Mouse (Mus musculus): ENCODE results near the gene Bcas1. TPM values are rescaled to one million over a fixed set of nuclear protein-coding genes. Genes with fewer than 3 reads are reported as not detected.
A peak's percentile ranks its signal among the peaks of the same experiment; 100 is the strongest.

The Bcas1 gene
- polyA plus RNA-seq, 1 experiment, result 0.32 TPM

DNA sequence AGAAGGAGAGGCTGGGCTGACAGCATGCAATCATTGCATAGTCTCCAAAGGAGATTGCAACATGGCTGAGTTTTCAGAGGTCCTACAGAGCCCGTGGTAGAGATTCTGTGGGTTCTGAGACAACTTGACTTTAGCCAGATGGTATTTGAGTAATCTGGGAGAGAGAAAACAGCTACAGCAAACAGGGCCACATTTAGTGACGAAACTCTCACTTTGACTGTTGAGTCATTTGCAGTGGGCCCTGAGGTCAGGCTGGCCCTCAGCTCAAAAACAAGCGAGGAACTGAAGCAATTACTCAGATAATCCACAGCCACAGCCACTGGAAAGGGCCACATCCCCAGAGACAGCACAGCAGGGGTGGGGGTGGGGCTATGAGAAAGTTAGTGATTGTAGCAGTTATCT, 105.6 kb downstream of the Bcas1 start:
- WGBS, result 51% methylated on average over 3 of the region's 3 CpGs
- H3K27ac ChIP-seq (ENCODE audit: control insufficient read depth, insufficient read depth, low read length), result no peak overlapping the region

DNA sequence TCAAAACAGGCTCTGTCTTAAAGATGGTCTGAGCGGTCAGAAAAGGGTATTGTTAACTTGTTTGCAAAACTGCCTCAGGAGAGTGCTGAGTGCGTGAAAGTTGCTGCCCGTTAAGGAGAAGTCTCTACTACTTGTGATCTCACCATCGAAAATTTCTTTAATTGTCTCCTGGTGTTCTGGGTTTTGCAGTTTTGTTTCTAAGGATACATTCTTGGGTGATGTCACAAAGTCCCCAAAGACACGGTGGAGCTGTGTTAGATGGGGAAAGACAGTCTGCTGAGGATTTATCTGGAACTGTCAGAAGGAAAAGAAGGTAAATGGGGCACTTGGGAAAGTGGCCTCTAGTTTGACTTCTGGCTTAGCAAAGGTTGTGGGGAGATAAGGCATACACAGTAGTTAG, 106.1 kb downstream of the Bcas1 start:
- Histone ChIP-seq H3K27me3 (ENCODE audit: control insufficient read depth, insufficient read depth, low read length) (no peaks in the 10 kb centered on the region; the same call in 1 of the 2 replicates), H3K4me3 (ENCODE audit: control insufficient read depth, insufficient read depth, low read length) (no peak overlapping the region), H3K27ac (ENCODE audit: control insufficient read depth, insufficient read depth, low read length) (no peak overlapping the region), H3K4me1 (replicated peaks; ENCODE audit: control insufficient read depth, insufficient read depth, low read length) (peaks cover 8% of the 10 kb centered on the region), H3K36me3 (ENCODE audit: control insufficient read depth, insufficient read depth, low read length) (no peaks in the 10 kb centered on the region)
- WGBS, result 82% methylated on average over 5 of the region's 5 CpGs
- TF ChIP-seq CTCF (IDR thresholded peaks at IDR 0.05; ENCODE audit: borderline replicate concordance, control insufficient read depth, extremely low read depth, insufficient read depth, low read length, poor library complexity), result no peak
- TF ChIP-seq POLR2A (IDR thresholded peaks at IDR 0.05; ENCODE audit: control insufficient read depth, extremely low read depth, insufficient read depth, low read length, poor library complexity), result no peak
- no peak for DNase-seq

More for the DNA sequence above, 105.6 kb downstream of the Bcas1 start:
- H3K36me3 ChIP-seq (ENCODE audit: control insufficient read depth, insufficient read depth, low read length), result no peaks in the 10 kb centered on the region
- TF ChIP-seq CTCF (IDR thresholded peaks at IDR 0.05; ENCODE audit: borderline replicate concordance, control insufficient read depth, extremely low read depth, insufficient read depth, low read length, poor library complexity) (no peak), POLR2A (IDR thresholded peaks at IDR 0.05; ENCODE audit: control insufficient read depth, extremely low read depth, insufficient read depth, low read length, poor library complexity) (no peak)
- H3K4me1 ChIP-seq (replicated peaks; ENCODE audit: control insufficient read depth, insufficient read depth, low read length), result peaks cover 8% of the 10 kb centered on the region
- no peak overlapping the region for H3K4me3 ChIP-seq (ENCODE audit: control insufficient read depth, insufficient read depth, low read length)
- no peaks in the 10 kb centered on the region; the same call in 1 of the 2 replicates for H3K27me3 ChIP-seq (ENCODE audit: control insufficient read depth, insufficient read depth, low read length)
- DNase-seq, result no peak

DNA sequence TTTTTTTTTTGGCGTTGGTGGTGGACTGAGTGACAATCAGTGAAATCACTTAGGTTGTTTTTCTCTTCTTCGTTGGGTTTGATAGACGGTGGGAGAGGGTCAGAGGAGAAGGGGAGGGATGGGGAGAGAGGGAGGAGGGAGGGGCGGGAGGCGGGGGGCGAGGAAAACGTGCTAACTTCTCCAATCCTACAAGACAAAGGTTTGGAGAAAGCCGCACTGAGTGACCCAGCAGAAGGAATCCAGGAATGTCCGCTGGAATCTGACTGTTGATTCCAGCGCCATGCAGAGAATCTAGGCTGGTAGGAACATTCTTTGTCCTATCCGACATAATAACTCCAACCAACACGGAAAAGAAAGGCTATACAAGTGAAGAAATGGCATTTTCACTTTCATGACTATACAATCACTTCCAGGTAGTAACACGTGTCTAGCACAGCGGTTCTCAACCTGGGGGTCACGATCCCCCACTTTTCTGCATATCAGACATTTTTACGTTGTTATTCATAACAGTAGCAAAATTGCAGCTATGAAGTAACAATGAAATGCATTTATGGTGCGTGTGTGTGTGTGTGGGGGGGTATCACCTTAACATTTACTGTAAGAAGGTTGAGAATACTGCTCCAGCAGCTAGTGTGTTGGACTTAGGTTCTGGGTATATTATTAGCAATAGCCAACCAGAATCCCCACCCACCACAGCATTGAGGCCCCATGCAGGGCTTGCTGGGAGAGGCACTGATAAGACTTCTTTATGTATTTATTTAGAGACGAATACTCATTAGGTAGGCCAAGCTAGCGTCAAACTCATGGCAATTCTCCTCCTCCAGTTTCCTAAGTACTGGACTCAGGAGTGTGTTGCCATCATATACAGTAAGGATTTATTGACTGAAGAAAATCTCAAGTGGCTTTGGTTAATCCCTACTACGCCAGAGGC, 107.8 kb downstream of the Bcas1 start:
- TF ChIP-seq CTCF (IDR thresholded peaks at IDR 0.05; ENCODE audit: borderline replicate concordance, control insufficient read depth, extremely low read depth, insufficient read depth, low read length, poor library complexity) (no peak), POLR2A (IDR thresholded peaks at IDR 0.05; ENCODE audit: control insufficient read depth, extremely low read depth, insufficient read depth, low read length, poor library complexity) (no peak)
- 37% methylated on average over 20 of the region's 20 CpGs for WGBS
- Histone ChIP-seq H3K4me1 (replicated peaks; ENCODE audit: control insufficient read depth, insufficient read depth, low read length) (peaks cover 8% of the 10 kb centered on the region), H3K27ac (ENCODE audit: control insufficient read depth, insufficient read depth, low read length) (no peak overlapping the region), H3K27me3 (ENCODE audit: control insufficient read depth, insufficient read depth, low read length) (no peaks in the 10 kb centered on the region; the same call in 1 of the 2 replicates), H3K36me3 (ENCODE audit: control insufficient read depth, insufficient read depth, low read length) (no peaks in the 10 kb centered on the region), H3K4me3 (ENCODE audit: control insufficient read depth, insufficient read depth, low read length) (peak overlapping the region; percentile 29)
- DNase-seq, result no peak

DNA sequence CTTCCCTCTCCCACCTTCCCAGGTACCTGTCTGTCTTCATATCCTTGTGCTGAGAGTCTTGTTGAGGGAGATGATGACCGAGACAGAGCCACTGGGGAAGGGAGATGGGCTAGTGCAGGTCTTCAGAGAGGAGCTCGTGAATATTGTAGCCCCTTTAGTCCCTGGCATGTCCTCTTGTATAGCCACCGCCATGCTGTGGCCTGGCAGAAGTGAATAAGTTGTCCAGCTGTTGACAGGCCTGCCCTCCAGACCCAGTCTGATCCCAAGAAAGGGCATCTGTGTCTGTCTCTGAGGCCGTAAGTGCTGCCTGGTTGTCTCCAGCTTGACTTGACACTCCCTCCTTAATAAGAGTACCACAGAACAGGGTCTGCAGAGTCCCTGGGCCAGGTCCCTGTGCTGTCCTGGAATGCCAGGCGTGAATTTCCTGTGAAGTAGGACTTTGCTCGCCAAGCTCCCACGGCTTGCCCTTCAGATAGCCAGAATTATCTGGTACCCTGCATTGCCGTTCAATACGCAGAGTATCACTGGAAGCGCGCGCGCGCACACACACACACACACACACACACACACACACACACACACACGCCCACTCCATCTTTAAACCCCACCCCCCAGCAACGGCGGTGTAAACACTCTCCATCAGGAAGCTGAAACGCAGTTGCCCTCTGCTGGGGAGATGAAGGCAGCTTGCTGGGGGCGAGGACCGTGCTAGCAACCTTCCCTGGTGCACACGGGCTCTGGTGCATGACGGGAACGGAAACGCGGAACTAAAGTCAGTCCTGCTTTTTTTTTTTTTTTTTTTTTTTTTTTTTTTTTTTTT, 108.7 kb downstream of the Bcas1 start:
- H3K4me3 ChIP-seq (ENCODE audit: control insufficient read depth, insufficient read depth, low read length), result peak overlapping the region; percentile 32
- H3K27ac ChIP-seq (ENCODE audit: control insufficient read depth, insufficient read depth, low read length), result peak overlapping the region; percentile 22; the same call in 1 of the 2 replicates
- H3K27me3 ChIP-seq (ENCODE audit: control insufficient read depth, insufficient read depth, low read length), result no peaks in the 10 kb centered on the region; the same call in 1 of the 2 replicates
- TF ChIP-seq POLR2A (IDR thresholded peaks at IDR 0.05; ENCODE audit: control insufficient read depth, extremely low read depth, insufficient read depth, low read length, poor library complexity), result 0 out of 2 replicates have a peak, but pooled peaks have one; percentile 13
- TF ChIP-seq CTCF (IDR thresholded peaks at IDR 0.05; ENCODE audit: borderline replicate concordance, control insufficient read depth, extremely low read depth, insufficient read depth, low read length, poor library complexity), result peak; percentile 86
- DNase-seq, result peak; percentile 95
- WGBS, result 17% methylated on average over 25 of the region's 25 CpGs
- H3K4me1 ChIP-seq (replicated peaks; ENCODE audit: control insufficient read depth, insufficient read depth, low read length), result peaks cover 7% of the 10 kb centered on the region
- no peaks in the 10 kb centered on the region for H3K36me3 ChIP-seq (ENCODE audit: control insufficient read depth, insufficient read depth, low read length)

DNA sequence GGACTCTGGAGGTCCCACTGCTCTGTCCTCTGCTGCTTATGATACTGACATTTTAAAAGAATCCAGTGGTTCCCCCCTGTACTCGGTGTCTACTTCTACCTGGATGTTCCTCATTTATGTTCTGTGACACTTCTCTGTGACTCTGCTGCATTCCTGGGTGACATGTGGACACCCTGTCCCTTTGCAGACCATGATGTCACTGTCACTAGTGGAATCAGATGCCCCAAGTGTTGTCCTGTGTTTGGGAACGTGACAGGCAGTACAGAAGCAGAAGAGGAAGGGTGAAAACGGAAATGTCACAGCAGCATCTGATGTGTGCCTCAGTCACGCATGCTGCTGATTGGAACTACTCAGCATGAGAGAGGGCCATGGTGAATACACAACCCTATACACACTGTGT, 110.9 kb downstream of the Bcas1 start:
- Histone ChIP-seq H3K4me3 (ENCODE audit: control insufficient read depth, insufficient read depth, low read length) (no peak overlapping the region), H3K27me3 (ENCODE audit: control insufficient read depth, insufficient read depth, low read length) (no peaks in the 10 kb centered on the region), H3K4me1 (replicated peaks; ENCODE audit: control insufficient read depth, insufficient read depth, low read length) (peaks cover 5% of the 10 kb centered on the region), H3K27ac (ENCODE audit: control insufficient read depth, insufficient read depth, low read length) (no peak overlapping the region), H3K36me3 (ENCODE audit: control insufficient read depth, insufficient read depth, low read length) (no peaks in the 10 kb centered on the region)
- WGBS, result 83% methylated on average over 4 of the region's 4 CpGs
- no peak for DNase-seq
- no peak for TF ChIP-seq POLR2A (IDR thresholded peaks at IDR 0.05; ENCODE audit: control insufficient read depth, extremely low read depth, insufficient read depth, low read length, poor library complexity)
- no peak for TF ChIP-seq CTCF (IDR thresholded peaks at IDR 0.05; ENCODE audit: borderline replicate concordance, control insufficient read depth, extremely low read depth, insufficient read depth, low read length, poor library complexity)

DNA sequence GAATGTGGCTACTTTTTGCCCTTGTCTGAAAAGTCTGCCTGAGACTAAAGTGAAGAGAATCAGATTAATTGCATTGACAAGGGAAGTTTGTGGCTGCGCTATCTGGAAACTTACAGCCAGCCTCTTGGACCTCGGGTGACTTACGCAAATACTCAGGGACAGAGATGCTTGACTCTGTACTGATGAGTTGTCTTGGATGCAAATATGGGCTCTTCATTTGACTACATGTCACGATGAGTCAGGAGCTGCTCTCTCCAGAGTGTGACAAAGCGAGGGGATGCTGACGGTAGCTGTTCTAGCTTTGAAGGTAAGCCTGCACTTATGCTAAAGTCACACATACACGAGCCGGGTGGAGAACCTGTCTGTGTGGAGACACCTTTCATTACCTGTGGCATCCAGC, 111.3 kb downstream of the Bcas1 start:
- WGBS, result 85% methylated on average over 8 of the region's 8 CpGs

More for the DNA sequence above, 111.3 kb downstream of the Bcas1 start:
- no peak for DNase-seq
- TF ChIP-seq POLR2A (IDR thresholded peaks at IDR 0.05; ENCODE audit: control insufficient read depth, extremely low read depth, insufficient read depth, low read length, poor library complexity) (no peak), CTCF (IDR thresholded peaks at IDR 0.05; ENCODE audit: borderline replicate concordance, control insufficient read depth, extremely low read depth, insufficient read depth, low read length, poor library complexity) (no peak)
- peaks cover 5% of the 10 kb centered on the region for H3K4me1 ChIP-seq (replicated peaks; ENCODE audit: control insufficient read depth, insufficient read depth, low read length)
- H3K36me3 ChIP-seq (ENCODE audit: control insufficient read depth, insufficient read depth, low read length), result no peaks in the 10 kb centered on the region
- no peaks in the 10 kb centered on the region for H3K27me3 ChIP-seq (ENCODE audit: control insufficient read depth, insufficient read depth, low read length)
- no peak overlapping the region for H3K4me3 ChIP-seq (ENCODE audit: control insufficient read depth, insufficient read depth, low read length)
- H3K27ac ChIP-seq (ENCODE audit: control insufficient read depth, insufficient read depth, low read length), result no peak overlapping the region

Measured in thymus, adult 2 months (tissue).